Mouse (Mus musculus): ENCODE measurements around the gene Cnga1. TPM values are rescaled to one million over a fixed set of nuclear protein-coding genes. Genes with fewer than 3 reads are reported as not detected.

The Cnga1 gene
- not detected in 2 replicates for polyA plus RNA-seq (2015; fragmentation: Nextera tagmentation; extraction: Ambion mirVana)

GRCm38 (mm10) chr5:72644175-72644574 lies at the start of gene Cnga1:
Cnga1 (minus strand) TSS chr5:72644275.
- no peak within 1 kb of the TSS for H3K27ac ChIP-seq
- no peaks in the 10 kb centered on the region for H3K9me3 ChIP-seq (replicated peaks)
- H3K9ac ChIP-seq: no peak within 1 kb of the TSS
- no peaks in the 10 kb centered on the region for H3K36me3 ChIP-seq
- H3K27me3 ChIP-seq: peaks cover 28% of the 10 kb centered on the region
- H3K4me2 ChIP-seq: no peak within 1 kb of the TSS
- H3K4me1 ChIP-seq (replicated peaks): peaks cover 16% of the 10 kb centered on the region
- DNase-seq (no peak), ATAC-seq (ENCODE audit: low read depth) (no peak)
- whole genome bisulfite sequencing (ENCODE audit: insufficient replicate concordance): 71% methylated on average over 1 of the region's 1 CpGs
- no peak within 1 kb of the TSS for H3K4me3 ChIP-seq (replicated peaks)

- no peaks in the 10 kb centered on the region for H3K4me1 ChIP-seq (replicated peaks)
- no peak for DNase-seq
- H3K4me3 ChIP-seq (replicated peaks): no peak overlapping the region
- H3K27me3 ChIP-seq: no peaks in the 10 kb centered on the region
- no peak overlapping the region for H3K4me2 ChIP-seq
- H3K27ac ChIP-seq: no peak overlapping the region
- no peak overlapping the region for H3K9ac ChIP-seq
- ATAC-seq (ENCODE audit: low read depth): no peak
- WGBS (ENCODE audit: insufficient replicate concordance): 78% methylated on average over 5 of the region's 5 CpGs
- no peaks in the 10 kb centered on the region for H3K9me3 ChIP-seq (replicated peaks)
- no peaks in the 10 kb centered on the region for H3K36me3 ChIP-seq
Observed at GRCm38 (mm10) chr5:72690516-72690915, 46.4 kb upstream of the Cnga1 start.

GRCm38 (mm10) chr5:72689556-72689955 lies 45.5 kb upstream of the Cnga1 start:
- H3K4me1 ChIP-seq (replicated peaks): no peaks in the 10 kb centered on the region
- no peak overlapping the region for H3K27ac ChIP-seq
- no peak overlapping the region for H3K4me2 ChIP-seq
- H3K4me3 ChIP-seq (replicated peaks): no peak overlapping the region
- H3K27me3 ChIP-seq: no peaks in the 10 kb centered on the region
- H3K9me3 ChIP-seq (replicated peaks): no peaks in the 10 kb centered on the region
- ATAC-seq (ENCODE audit: low read depth) (no peak), DNase-seq (no peak)
- no peaks in the 10 kb centered on the region for H3K36me3 ChIP-seq
- no peak overlapping the region for H3K9ac ChIP-seq
- 82% methylated on average over 7 of the region's 7 CpGs for WGBS (ENCODE audit: insufficient replicate concordance)

- Histone ChIP-seq H3K4me1 (replicated peaks) (no peaks in the 10 kb centered on the region), H3K4me2 (no peak overlapping the region), H3K9me3 (replicated peaks) (no peaks in the 10 kb centered on the region; the same call in 1 of the 2 replicates), H3K4me3 (replicated peaks) (no peak overlapping the region), H3K27me3 (no peaks in the 10 kb centered on the region), H3K27ac (no peak overlapping the region), H3K36me3 (no peaks in the 10 kb centered on the region), H3K9ac (no peak overlapping the region)
- DNase-seq (no peak), ATAC-seq (ENCODE audit: low read depth) (no peak)
- 56% methylated on average over 6 of the region's 6 CpGs for WGBS (ENCODE audit: insufficient replicate concordance)
Observed at GRCm38 (mm10) chr5:72681451-72681850, 37.4 kb upstream of the Cnga1 start.

GRCm38 (mm10) chr5:72674994-72675542 lies 31.0 kb upstream of the Cnga1 start:
- ATAC-seq (ENCODE audit: low read depth): no peak
- H3K27ac ChIP-seq: no peak overlapping the region

GRCm38 (mm10) chr5:72671017-72671699 lies 27.1 kb upstream of the Cnga1 start:
- ATAC-seq (ENCODE audit: low read depth): no peak

More at GRCm38 (mm10) chr5:72674994-72675542, 31.0 kb upstream of the Cnga1 start:
- Histone ChIP-seq H3K9me3 (replicated peaks) (no peaks in the 10 kb centered on the region), H3K27me3 (no peaks in the 10 kb centered on the region), H3K9ac (no peak overlapping the region), H3K4me1 (replicated peaks) (no peaks in the 10 kb centered on the region), H3K36me3 (no peaks in the 10 kb centered on the region), H3K4me3 (replicated peaks) (no peak overlapping the region), H3K4me2 (no peak overlapping the region)
- DNase-seq: no peak
- 62% methylated on average over 9 of the region's 9 CpGs for WGBS (ENCODE audit: insufficient replicate concordance)

GRCm38 (mm10) chr5:72668351-72668750 lies 24.3 kb upstream of the Cnga1 start:
- Histone ChIP-seq H3K4me3 (replicated peaks) (no peak overlapping the region), H3K36me3 (no peaks in the 10 kb centered on the region), H3K27ac (no peak overlapping the region), H3K9me3 (replicated peaks) (no peaks in the 10 kb centered on the region), H3K4me2 (no peak overlapping the region), H3K9ac (no peak overlapping the region), H3K27me3 (no peaks in the 10 kb centered on the region), H3K4me1 (replicated peaks) (0 out of 2 replicates have a peak, but pooled peaks cover 7% of the 10 kb centered on the region)
- ATAC-seq (ENCODE audit: low read depth): no peak
- DNase-seq: no peak
- 65% methylated on average over 9 of the region's 9 CpGs for WGBS (ENCODE audit: insufficient replicate concordance)

More at GRCm38 (mm10) chr5:72671017-72671699, 27.1 kb upstream of the Cnga1 start:
- no peak overlapping the region for H3K4me3 ChIP-seq (replicated peaks)
- no peak overlapping the region for H3K9ac ChIP-seq
- no peak overlapping the region for H3K27ac ChIP-seq
- H3K4me1 ChIP-seq (replicated peaks): no peaks in the 10 kb centered on the region
- no peaks in the 10 kb centered on the region for H3K9me3 ChIP-seq (replicated peaks)
- no peaks in the 10 kb centered on the region for H3K36me3 ChIP-seq
- 65% methylated on average over 8 of the region's 8 CpGs for WGBS (ENCODE audit: insufficient replicate concordance)
- H3K4me2 ChIP-seq: no peak overlapping the region
- no peak for DNase-seq
- H3K27me3 ChIP-seq: no peaks in the 10 kb centered on the region

GRCm38 (mm10) chr5:72666428-72666827 lies 22.4 kb upstream of the Cnga1 start:
- no peaks in the 10 kb centered on the region for H3K36me3 ChIP-seq
- H3K4me3 ChIP-seq (replicated peaks): no peak overlapping the region
- 62% methylated on average over 7 of the region's 7 CpGs for WGBS (ENCODE audit: insufficient replicate concordance)
- peaks cover 10% of the 10 kb centered on the region for H3K4me1 ChIP-seq (replicated peaks)
- H3K4me2 ChIP-seq: no peak overlapping the region
- no peaks in the 10 kb centered on the region for H3K9me3 ChIP-seq (replicated peaks)
- H3K9ac ChIP-seq: no peak overlapping the region
- no peaks in the 10 kb centered on the region for H3K27me3 ChIP-seq
- no peak overlapping the region for H3K27ac ChIP-seq
- ATAC-seq (ENCODE audit: low read depth): no peak
- no peak for DNase-seq

GRCm38 (mm10) chr5:72665281-72665680 lies 21.2 kb upstream of the Cnga1 start:
- Histone ChIP-seq H3K4me3 (replicated peaks) (no peak overlapping the region), H3K9me3 (replicated peaks) (no peaks in the 10 kb centered on the region), H3K27me3 (no peaks in the 10 kb centered on the region), H3K27ac (no peak overlapping the region), H3K36me3 (no peaks in the 10 kb centered on the region), H3K9ac (no peak overlapping the region), H3K4me1 (replicated peaks) (peaks cover 21% of the 10 kb centered on the region), H3K4me2 (no peak overlapping the region)
- ATAC-seq (ENCODE audit: low read depth) (no peak), DNase-seq (no peak)
- WGBS (ENCODE audit: insufficient replicate concordance): 22% methylated on average over 5 of the region's 5 CpGs

- H3K4me3 ChIP-seq (replicated peaks): no peak overlapping the region
- no peak overlapping the region for H3K9ac ChIP-seq
- H3K9me3 ChIP-seq (replicated peaks): no peaks in the 10 kb centered on the region
- no peaks in the 10 kb centered on the region for H3K27me3 ChIP-seq
- WGBS (ENCODE audit: insufficient replicate concordance): 27% methylated on average over 3 of the region's 3 CpGs
- no peak overlapping the region for H3K4me2 ChIP-seq
- peaks cover 21% of the 10 kb centered on the region for H3K4me1 ChIP-seq (replicated peaks)
- DNase-seq: no peak
- no peaks in the 10 kb centered on the region for H3K36me3 ChIP-seq
- peak; percentile 73 for ATAC-seq (ENCODE audit: low read depth)
- H3K27ac ChIP-seq: no peak overlapping the region
Observed at GRCm38 (mm10) chr5:72664854-72665253, 20.8 kb upstream of the Cnga1 start.

GRCm38 (mm10) chr5:72664126-72664525 lies 20.1 kb upstream of the Cnga1 start:
- H3K27ac ChIP-seq: no peak overlapping the region
- no peak overlapping the region for H3K4me3 ChIP-seq (replicated peaks)
- peaks cover 21% of the 10 kb centered on the region for H3K4me1 ChIP-seq (replicated peaks)
- no peaks in the 10 kb centered on the region for H3K9me3 ChIP-seq (replicated peaks)
- H3K4me2 ChIP-seq: no peak overlapping the region
- no peaks in the 10 kb centered on the region for H3K36me3 ChIP-seq
- 76% methylated on average over 5 of the region's 5 CpGs for WGBS (ENCODE audit: insufficient replicate concordance)
- ATAC-seq (ENCODE audit: low read depth): no peak
- DNase-seq: no peak
- H3K27me3 ChIP-seq: no peaks in the 10 kb centered on the region
- H3K9ac ChIP-seq: no peak overlapping the region
